9 mouse cellular contexts compared by ENCODE assay signal in genomic region chr7:29071169-29071891, GRCm38 (mm10). TPM values are rescaled to one million over a fixed set of nuclear protein-coding genes. Genes with fewer than 3 reads are reported as not detected.
DNase-seq lines count a peak whose midpoint lies in the region; ATAC-seq and TF ChIP-seq lines count a peak whose summit lies in the region.
"Had no signal": no experiment of that assay in that cellular context is flagged by ENCODE, and none has a peak within 500 bp of the region (broad histone marks: within the 10 kb centered on the region; RNA-seq: fewer than 3 reads in every experiment).

No protein-coding gene starts in this region.

- no peak overlapping the region for H3K9ac ChIP-seq in kidney, embryonic 16.5 days (replicated peaks; ENCODE audit: low read length)
- H3K9ac ChIP-seq in embryonic facial prominence, embryonic 13.5 days = 0 out of 2 replicates have a peak overlapping the region, but pooled peaks have one; percentile 51
- no peak overlapping the region for H3K9ac ChIP-seq in intestine, embryonic 15.5 days
- peak overlapping the region; percentile 55 for H3K9ac ChIP-seq in midbrain, embryonic 13.5 days (replicated peaks)
- H3K9ac ChIP-seq: liver, embryonic 14.5 days had no signal

- H3K4me3 ChIP-seq in kidney, embryonic 16.5 days (ENCODE audit: low read length) = peak overlapping the region; percentile 28
- no peak overlapping the region for H3K4me3 ChIP-seq in kidney, adult 2 months (ENCODE audit: insufficient read depth, low read depth, low read length)
- H3K4me3 ChIP-seq in embryonic facial prominence, embryonic 13.5 days = peak overlapping the region; percentile 44
- H3K4me3 ChIP-seq in intestine, embryonic 15.5 days (replicated peaks) = peak overlapping the region; percentile 29
- H3K4me3 ChIP-seq in midbrain, embryonic 13.5 days (replicated peaks) = peak overlapping the region; percentile 45

- no peak for TF ChIP-seq POLR2A in kidney, adult 2 months (IDR thresholded peaks at IDR 0.05; ENCODE audit: low read depth, low read length)

- peaks cover 7% of the 10 kb centered on the region; the same call in 1 of the 2 replicates for H3K4me1 ChIP-seq in kidney, embryonic 16.5 days (ENCODE audit: insufficient read depth, low read length)
- no peaks in the 10 kb centered on the region for H3K4me1 ChIP-seq in kidney, adult 2 months (ENCODE audit: control insufficient read depth, insufficient read depth, low read length)
- H3K4me1 ChIP-seq in embryonic facial prominence, embryonic 13.5 days = peaks cover 7% of the 10 kb centered on the region
- peaks cover 12% of the 10 kb centered on the region for H3K4me1 ChIP-seq in intestine, embryonic 15.5 days (replicated peaks)
- peaks cover 40% of the 10 kb centered on the region for H3K4me1 ChIP-seq in midbrain, embryonic 13.5 days (replicated peaks)

- 7% methylated on average over 42 of the region's 42 CpGs for WGBS in kidney, embryonic 16.5 days
- 8% methylated on average over 42 of the region's 42 CpGs for WGBS in kidney, adult 2 months
- 9% methylated on average over 42 of the region's 42 CpGs for WGBS in embryonic facial prominence, embryonic 13.5 days
- WGBS in intestine, embryonic 15.5 days = 10% methylated on average over 42 of the region's 42 CpGs
- WGBS in midbrain, embryonic 13.5 days = 3% methylated on average over 42 of the region's 42 CpGs

- H3K9me3 ChIP-seq in kidney, embryonic 16.5 days (ENCODE audit: low read length) = no peaks in the 10 kb centered on the region
- no peaks in the 10 kb centered on the region for H3K9me3 ChIP-seq in embryonic facial prominence, embryonic 13.5 days
- no peaks in the 10 kb centered on the region for H3K9me3 ChIP-seq in intestine, embryonic 15.5 days
- H3K9me3 ChIP-seq in midbrain, embryonic 13.5 days = no peaks in the 10 kb centered on the region

- TF ChIP-seq CTCF in kidney, adult 2 months (conservative IDR thresholded peaks at IDR 0.05; ENCODE audit: insufficient read depth, insufficient read length, low read depth, low read length) = no peak

- no peak for DNase-seq in kidney, adult 2 months
- DNase-seq in MN1 (ENCODE audit: low spot score) = no peak
- no peak for DNase-seq in spleen, adult 12 weeks (ENCODE audit: low spot score)
- DNase-seq in gastrocnemius, postnatal 10 days = no peak

- no peaks in the 10 kb centered on the region for H3K36me3 ChIP-seq in kidney, embryonic 16.5 days (ENCODE audit: insufficient read depth, low read length)
- H3K36me3 ChIP-seq in kidney, adult 2 months (ENCODE audit: control insufficient read depth, insufficient read depth, low read length) = no peaks in the 10 kb centered on the region
- H3K36me3 ChIP-seq in embryonic facial prominence, embryonic 13.5 days = no peaks in the 10 kb centered on the region
- no peaks in the 10 kb centered on the region for H3K36me3 ChIP-seq in intestine, embryonic 15.5 days
- no peaks in the 10 kb centered on the region for H3K36me3 ChIP-seq in midbrain, embryonic 13.5 days

- H3K27me3 ChIP-seq in kidney, embryonic 16.5 days (ENCODE audit: insufficient read depth, low read length) = peaks cover 49% of the 10 kb centered on the region
- no peaks in the 10 kb centered on the region for H3K27me3 ChIP-seq in kidney, adult 2 months (replicated peaks; ENCODE audit: control insufficient read depth, insufficient read depth, low read length)
- H3K27me3 ChIP-seq in embryonic facial prominence, embryonic 13.5 days = peaks cover 16% of the 10 kb centered on the region
- H3K27me3 ChIP-seq in intestine, embryonic 15.5 days (replicated peaks) = peaks cover 14% of the 10 kb centered on the region
- peaks cover 9% of the 10 kb centered on the region for H3K27me3 ChIP-seq in midbrain, embryonic 13.5 days

- peak; percentile 39 for ATAC-seq in kidney, embryonic 16.5 days (ENCODE audit: low FRiP score, low TSS enrichment)
- ATAC-seq in embryonic facial prominence, embryonic 13.5 days (ENCODE audit: insufficient number of reproducible peaks, insufficient read depth, low FRiP score, low TSS enrichment, low read depth) = peak; percentile 56
- peak; percentile 41 for ATAC-seq in intestine, embryonic 15.5 days
- ATAC-seq in midbrain, embryonic 13.5 days = peak; percentile 90

- no peak overlapping the region for H3K27ac ChIP-seq in kidney, embryonic 16.5 days (ENCODE audit: low read length)
- H3K27ac ChIP-seq in kidney, adult 2 months (ENCODE audit: insufficient read depth, low read depth, low read length) = no peak overlapping the region
- no peak overlapping the region for H3K27ac ChIP-seq in embryonic facial prominence, embryonic 13.5 days
- H3K27ac ChIP-seq in intestine, embryonic 15.5 days = no peak overlapping the region
- H3K27ac ChIP-seq in midbrain, embryonic 13.5 days = peak overlapping the region; percentile 91
- H3K27ac ChIP-seq: liver, embryonic 14.5 days had no signal

- H3K4me2 ChIP-seq in kidney, embryonic 16.5 days (replicated peaks; ENCODE audit: low read depth, low read length) = peak overlapping the region; percentile 50
- peak overlapping the region; percentile 78 for H3K4me2 ChIP-seq in embryonic facial prominence, embryonic 13.5 days
- peak overlapping the region; percentile 59 for H3K4me2 ChIP-seq in intestine, embryonic 15.5 days (replicated peaks)
- peak overlapping the region; percentile 71 for H3K4me2 ChIP-seq in midbrain, embryonic 13.5 days (replicated peaks)

RNA-seq across cellular contexts. Expression of gene Ryr1, which starts 53.6 kb away (rescaled TPM):
- 0.97 and 1.4 TPM in 2 replicates for polyA plus RNA-seq in kidney, embryonic 16.5 days (2015; fragmentation: Nextera tagmentation; extraction: Ambion mirVana)
- polyA plus RNA-seq in kidney, adult 2 months (2012; rRNA removed) = 0.01 and 3.0 TPM in 2 replicates
- polyA plus RNA-seq in embryonic facial prominence, embryonic 13.5 days (2015; fragmentation: Nextera tagmentation; extraction: Ambion mirVana) = 2.3 and 3.3 TPM in 2 replicates
- 0.67 and 1.00 TPM in 2 replicates for polyA plus RNA-seq in intestine, embryonic 15.5 days (2015; fragmentation: Nextera tagmentation; extraction: Ambion mirVana)
- 8.5 and 9.0 TPM in 2 replicates for polyA plus RNA-seq in midbrain, embryonic 13.5 days (2015; fragmentation: Nextera tagmentation; extraction: Ambion mirVana)
- 100 to 1,000 TPM; 715 to 728 TPM for total RNA-seq in gastrocnemius, postnatal 10 days (2021)

Comparison
In these comparisons a context has a peak if more than half of its experiments do, and no peak if none do; other contexts are left out.
1. ATAC-seq: peak in every context shown above with its lines; median percentile 90 in midbrain, embryonic 13.5 days; 56 in embryonic facial prominence, embryonic 13.5 days; 41 in intestine, embryonic 15.5 days; 39 in kidney, embryonic 16.5 days.
2. H3K9ac ChIP-seq: peak in embryonic facial prominence, embryonic 13.5 days (single experiment) and midbrain, embryonic 13.5 days (single experiment); none in kidney, embryonic 16.5 days (single experiment) and intestine, embryonic 15.5 days (single experiment).
3. Peak in every context shown above with its lines, with median percentiles within 50 percentile points of each other: H3K4me2 ChIP-seq.